Mouse (Mus musculus): Measurements from ENCODE around the gene Pla2g5. TPM values are rescaled to one million over a fixed set of nuclear protein-coding genes. Genes with fewer than 3 reads are reported as not detected.

The Pla2g5 gene
- polyA plus RNA-seq, 1 experiment = 5.0 TPM

DNA sequence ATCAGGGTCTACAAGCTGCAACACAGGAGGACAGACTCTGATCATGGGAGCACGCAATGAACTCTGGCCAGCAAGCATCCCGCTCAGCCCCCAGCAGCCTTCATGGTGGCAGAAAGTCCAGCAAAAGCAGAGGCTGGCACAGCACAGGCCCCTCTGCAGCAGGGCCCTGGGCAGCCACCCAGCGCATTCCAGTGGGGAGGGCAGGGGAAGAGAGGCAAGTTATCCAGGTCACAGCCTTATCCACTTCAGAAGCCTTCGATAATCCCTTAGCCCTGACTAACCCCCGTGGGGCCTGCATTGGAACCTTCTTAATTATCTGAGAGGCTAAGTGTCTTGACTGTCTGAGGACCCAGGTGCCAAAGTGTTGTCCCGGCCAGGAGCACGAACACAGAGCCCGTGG is 44.2 kb downstream of the Pla2g5 start:
- TF ChIP-seq GATA1 (IDR thresholded peaks at IDR 0.05; ENCODE audit: low read length) = no peak

DNA sequence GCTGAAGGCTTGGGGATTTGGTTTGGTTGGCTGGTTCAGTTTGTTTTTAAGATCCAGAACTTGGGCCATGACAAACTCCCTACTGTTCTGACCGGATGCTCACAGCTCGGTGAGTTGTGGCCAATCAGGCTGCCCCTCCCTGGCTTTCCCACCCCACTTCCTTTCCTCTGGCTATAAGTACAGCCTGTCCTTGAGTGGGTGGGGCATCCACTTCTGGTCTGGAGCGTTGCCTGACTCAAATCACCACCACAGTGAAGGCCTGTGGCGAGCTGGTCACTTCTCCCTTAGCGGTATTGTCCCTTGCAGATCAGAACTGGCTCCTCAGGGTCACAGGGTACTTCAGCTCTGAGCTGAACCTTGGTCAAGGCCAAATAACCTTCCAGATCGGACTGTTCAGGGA is 45.5 kb downstream of the Pla2g5 start:
- TF ChIP-seq GATA1 (IDR thresholded peaks at IDR 0.05; ENCODE audit: low read length) = no peak

DNA sequence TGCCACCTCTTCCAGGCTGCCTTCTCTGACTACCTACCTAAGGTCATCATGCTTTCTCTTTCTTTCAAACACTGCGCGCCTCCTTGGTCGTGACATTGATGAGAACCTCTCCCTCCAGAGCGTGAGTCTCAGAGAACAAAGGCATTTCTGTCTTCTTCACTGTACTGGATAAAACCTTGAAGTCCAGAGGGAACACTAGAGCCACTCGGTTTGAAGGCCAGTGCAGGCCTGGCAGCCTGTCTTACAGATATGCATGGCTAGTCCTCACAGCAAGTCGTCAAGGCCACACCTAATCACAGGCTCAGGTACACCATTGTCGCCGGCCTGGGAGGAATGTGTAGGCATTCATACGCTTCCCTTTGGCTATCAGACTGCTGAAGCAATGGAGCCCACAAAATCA is 47.1 kb downstream of the Pla2g5 start:
- TF ChIP-seq GATA1 (IDR thresholded peaks at IDR 0.05; ENCODE audit: low read length) = no peak

DNA sequence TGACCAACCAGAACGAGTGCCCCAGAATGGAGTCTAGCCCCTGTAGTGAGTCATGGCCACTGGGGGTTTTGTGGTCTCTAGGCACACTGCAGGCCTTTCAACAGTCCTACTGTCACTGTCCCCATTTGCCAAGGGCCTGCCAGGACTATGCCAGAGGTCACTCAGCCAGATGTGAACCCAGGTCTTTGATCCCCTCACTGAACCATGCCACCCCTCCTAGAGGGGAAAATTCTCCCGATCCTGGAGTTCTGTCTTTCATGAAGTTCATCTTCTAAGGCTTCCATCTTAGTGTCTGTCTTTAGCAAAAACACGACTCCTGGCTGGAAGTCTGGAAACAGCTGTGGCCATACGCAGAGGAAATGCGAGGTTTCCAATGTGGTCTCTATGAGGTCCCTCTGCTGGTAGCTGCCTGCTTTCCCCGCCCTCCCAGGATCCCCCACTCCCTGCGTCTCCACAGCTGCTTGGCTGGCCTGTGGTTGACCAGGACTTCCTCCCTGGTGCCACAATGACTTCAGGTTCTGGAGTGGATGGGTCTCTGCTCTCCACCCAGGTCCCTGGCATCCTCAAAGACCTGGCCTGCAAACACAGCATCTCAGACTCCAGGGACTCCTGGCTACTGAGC is 56.3 kb downstream of the Pla2g5 start:
- TF ChIP-seq GATA1 (IDR thresholded peaks at IDR 0.05; ENCODE audit: low read length) = no peak

DNA sequence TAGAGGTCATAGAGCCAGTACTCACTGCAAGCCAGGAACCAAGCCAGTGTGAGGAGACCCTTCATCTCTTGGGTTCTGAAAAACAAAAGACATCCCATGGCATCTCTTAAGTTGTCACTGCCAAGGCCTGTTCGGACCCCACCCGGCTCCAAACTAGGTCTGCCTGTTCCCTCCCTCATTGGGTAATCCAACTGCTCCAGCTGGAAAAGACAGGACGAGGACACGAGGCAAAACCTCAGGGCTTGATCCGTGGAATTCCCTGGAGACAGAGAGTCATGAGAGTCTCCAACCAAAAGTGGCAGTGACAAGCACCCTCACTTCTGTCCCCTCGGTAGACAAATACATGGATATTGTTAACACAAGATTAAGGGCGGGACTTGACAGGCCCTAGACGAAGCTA is 57.1 kb downstream of the Pla2g5 start:
- no peak for TF ChIP-seq GATA1 (IDR thresholded peaks at IDR 0.05; ENCODE audit: low read length)

DNA sequence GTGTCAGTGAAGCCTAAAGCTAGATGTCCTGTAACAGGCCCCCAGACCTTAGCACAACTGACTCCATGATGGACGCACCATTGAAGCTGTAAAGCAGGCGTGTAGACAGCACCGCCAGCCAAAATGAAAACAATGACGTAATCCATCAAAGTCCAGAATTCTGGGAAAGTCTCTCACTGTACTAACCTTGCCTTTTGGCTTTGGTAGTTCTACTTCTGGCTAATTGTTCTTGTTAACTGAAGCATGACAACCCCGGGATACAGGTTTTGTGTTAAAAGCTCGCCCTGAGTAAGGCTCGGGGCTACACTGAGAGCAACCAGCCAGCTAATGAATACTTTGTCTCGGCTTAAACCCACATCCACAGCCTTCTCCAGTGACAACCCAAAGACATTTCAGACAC is 58.0 kb downstream of the Pla2g5 start:
- no peak for TF ChIP-seq GATA1 (IDR thresholded peaks at IDR 0.05; ENCODE audit: low read length)

DNA sequence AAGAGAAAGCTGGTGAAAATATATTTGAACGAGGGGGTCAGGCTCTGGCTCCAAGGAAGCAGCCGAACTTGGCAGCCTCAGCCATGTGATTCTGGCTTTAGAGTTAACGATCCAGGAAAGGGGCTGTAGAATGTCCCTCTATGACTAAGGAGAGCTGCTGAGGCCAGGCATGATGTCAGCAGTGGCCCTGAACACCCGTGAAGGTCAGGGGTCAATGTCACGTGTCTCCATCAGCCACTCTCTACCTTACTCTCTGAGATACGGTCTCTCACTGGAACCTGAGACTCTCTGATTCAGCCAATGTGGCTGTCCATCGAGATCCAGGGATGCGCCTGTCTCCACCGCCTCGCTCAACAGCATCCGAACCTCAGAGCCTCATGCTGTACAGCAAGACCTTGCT is 60.4 kb downstream of the Pla2g5 start:
- TF ChIP-seq GATA1 (IDR thresholded peaks at IDR 0.05; ENCODE audit: low read length) = no peak

DNA sequence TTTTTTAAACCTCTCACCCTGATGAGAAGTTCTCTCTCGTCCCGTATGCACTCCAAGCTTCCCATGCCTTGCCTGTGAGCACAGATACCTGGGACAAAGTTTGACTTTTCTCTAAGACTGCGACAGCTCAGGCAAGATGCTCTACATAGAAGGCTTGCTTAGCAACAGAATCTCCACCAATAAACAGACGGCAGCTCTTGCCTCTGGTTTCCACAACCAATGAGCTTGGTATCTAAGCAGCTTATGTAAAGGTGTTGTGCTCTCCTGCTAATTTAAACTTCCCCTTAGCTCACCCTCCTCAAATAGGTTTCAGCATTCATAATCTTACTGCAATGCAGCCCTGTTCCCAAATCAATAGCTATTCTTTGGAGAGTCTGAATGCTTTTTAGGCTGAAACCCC is 61.7 kb downstream of the Pla2g5 start:
- no peak for TF ChIP-seq GATA1 (IDR thresholded peaks at IDR 0.05; ENCODE audit: low read length)

DNA sequence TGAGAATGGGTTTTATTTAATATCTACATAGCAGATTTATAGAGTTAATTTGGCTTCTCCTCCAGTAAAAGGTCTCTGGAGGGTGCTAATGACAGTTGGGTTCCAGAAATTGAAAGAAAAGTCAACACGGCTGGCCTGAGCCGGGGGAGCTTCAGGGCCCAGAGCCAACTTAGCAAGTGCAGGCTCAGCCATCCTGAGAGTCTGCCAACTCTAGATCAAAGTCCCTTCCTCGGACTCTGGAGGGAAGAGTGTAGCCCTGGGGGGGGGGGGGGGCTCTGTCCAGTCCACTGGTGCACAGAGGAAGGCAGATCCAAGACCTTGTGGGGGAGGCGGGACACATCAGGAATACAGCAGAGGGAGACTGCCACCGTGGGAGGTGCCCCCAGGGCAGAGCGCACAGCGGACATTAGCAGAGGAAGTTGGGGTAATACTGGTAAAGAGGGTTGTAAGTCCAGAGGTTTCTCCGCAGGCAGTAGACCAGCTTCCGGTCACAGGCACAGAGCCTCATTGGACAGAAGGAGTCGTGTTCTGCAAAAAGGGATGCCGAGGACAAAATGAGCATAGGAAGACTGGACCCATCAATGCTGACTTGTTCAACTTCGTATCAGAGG is 63.0 kb downstream of the Pla2g5 start:
- no peak for TF ChIP-seq GATA1 (IDR thresholded peaks at IDR 0.05; ENCODE audit: low read length)

DNA sequence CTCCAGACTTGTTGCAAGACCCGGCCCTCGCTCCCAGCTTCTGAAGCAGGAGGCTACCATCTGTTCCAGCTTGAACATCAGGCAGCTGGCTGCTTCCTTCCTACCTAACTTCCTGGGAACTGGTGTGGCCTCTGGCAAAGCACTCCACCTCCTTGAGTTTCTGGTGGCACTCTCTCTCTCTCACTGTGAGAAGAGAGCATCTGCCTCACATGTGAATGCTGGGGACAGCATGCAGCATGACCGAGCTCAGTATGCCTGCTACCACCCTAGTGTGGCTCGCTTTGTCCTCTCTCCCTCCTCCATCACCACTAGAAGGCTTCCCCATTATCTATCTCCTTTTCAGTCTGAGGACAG is 66.1 kb downstream of the Pla2g5 start:
- no peak for TF ChIP-seq GATA1 (IDR thresholded peaks at IDR 0.05; ENCODE audit: low read length)

DNA sequence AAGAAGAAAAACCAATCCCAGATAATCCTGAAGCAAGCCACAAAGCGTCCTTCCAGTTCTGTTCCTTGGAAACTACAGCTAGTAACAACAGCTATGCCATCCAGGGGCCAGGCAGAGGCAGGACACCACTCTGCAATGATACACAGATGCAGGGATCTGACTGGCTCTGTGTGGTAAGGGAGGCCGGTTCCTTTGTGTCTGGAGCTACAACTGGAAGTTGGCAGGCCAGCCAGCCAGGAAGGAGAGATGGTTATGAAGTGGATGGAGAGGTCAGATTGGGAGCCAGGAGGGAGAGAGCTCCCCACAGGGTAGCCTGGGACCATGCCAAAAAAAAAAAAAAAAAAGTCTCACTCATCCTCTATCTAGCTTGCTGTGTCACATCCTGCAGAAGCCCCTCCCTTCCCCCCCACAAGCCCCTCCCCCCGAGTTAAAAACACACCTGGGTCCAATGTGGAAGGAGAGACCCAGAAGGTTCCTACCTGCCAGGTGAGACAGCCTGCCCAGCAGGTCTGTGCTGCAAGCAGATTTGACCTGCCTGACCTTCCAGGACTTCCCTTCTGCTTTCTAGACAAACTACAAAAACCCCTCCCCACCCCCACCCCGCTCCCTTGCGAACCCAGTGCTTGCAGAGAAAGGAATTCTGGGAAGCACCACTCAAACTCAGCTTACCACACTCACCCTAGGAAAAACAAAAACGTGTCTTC is 66.6 kb downstream of the Pla2g5 start:
- no peak for TF ChIP-seq GATA1 (IDR thresholded peaks at IDR 0.05; ENCODE audit: low read length)

DNA sequence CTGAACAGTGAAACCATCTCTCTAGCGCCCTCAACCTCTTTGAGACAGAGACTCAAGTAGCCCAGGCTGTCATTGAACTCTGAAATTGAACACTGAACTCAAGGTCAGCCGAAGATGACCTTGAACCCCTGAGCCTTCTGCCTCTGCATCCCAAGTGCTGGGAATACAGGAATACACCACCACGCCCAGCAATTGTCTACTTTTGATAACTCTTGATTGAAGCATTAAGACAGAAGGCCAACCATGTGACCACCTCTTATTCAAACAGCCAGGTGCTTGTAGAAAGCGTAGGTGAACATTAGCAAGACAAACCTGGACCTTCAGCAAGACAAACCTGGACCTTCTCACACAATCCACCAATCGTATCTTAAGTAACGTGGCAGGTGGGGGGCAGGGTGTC is 68.9 kb downstream of the Pla2g5 start:
- no peak for TF ChIP-seq GATA1 (IDR thresholded peaks at IDR 0.05; ENCODE audit: low read length)

DNA sequence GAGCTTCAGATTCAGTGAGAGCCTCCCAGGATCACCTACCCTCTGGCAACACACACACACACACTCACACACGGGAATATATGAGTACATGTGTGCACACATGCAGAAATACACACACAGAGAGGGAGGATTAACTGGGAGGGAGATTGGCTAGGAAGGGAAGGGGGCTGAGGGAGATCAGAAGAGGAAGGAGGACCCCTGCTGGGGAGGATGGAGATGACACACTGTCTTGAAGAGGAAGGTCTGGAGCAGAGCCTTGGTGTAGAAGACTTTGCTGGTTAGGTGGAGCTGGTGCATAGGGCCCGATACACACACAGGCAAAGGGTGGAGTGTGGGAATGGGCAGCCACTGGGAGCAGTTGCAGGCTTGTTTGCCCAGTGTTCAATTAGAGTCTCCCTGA is 70.0 kb downstream of the Pla2g5 start:
- TF ChIP-seq GATA1 (IDR thresholded peaks at IDR 0.05; ENCODE audit: low read length) = no peak

DNA sequence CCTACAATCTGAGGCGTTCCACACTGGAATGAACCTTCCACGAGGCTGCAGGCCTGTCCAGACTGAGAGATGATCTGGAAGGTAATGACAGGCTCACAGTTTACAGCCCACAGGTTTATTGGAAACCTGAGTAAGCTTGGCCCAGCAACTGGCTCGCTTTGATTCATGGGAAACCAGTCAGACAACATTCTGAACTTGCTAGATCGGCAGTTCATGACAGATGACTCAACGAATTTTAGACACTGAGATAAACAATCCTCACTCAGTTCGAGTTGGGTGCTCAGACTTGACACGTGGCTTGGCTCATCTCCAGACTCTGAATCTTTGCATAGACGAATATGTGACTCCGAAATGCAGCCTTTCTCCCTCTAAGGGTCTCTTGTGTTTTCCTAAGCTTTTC is 70.7 kb downstream of the Pla2g5 start:
- TF ChIP-seq GATA1 (IDR thresholded peaks at IDR 0.05; ENCODE audit: low read length) = no peak

DNA sequence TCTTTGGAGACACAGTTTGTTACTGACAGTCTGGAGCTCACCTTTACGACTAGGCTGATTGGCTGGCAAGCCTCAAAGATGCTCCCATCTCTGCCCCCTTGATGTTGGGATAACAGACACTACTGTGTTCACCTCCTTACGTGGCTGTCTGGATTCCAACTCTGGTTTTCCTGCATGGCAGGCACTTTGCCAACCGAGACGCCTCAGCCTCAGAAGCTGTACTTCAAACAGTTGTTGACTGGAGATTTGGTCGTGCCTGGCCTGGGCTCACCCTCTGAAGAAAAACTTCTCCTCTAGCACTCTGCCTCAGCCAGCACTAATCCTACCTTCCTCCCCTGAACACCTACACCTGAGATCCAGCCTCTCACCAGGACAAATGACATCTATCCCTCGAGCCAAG is 71.8 kb downstream of the Pla2g5 start:
- no peak for TF ChIP-seq GATA1 (IDR thresholded peaks at IDR 0.05; ENCODE audit: low read length)

DNA sequence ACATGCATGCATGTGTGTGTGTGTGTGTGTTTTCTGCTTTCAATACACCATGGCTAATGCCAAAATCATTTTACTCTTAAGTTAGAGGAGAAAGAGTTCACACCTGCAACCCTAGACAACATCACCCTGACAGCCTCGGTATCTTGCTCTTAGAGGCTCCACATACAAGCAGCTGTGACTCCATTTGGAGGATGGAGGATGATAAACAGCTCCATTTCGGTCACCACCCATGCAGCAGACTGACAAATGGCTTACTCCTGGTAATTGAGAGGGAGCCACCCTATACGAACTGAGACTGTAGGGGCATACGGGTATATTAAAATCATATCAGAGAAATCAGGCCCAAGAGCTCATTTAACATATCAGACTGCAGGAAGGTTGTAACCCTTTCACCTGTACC is 74.9 kb downstream of the Pla2g5 start:
- TF ChIP-seq GATA1 (IDR thresholded peaks at IDR 0.05; ENCODE audit: low read length) = no peak

DNA sequence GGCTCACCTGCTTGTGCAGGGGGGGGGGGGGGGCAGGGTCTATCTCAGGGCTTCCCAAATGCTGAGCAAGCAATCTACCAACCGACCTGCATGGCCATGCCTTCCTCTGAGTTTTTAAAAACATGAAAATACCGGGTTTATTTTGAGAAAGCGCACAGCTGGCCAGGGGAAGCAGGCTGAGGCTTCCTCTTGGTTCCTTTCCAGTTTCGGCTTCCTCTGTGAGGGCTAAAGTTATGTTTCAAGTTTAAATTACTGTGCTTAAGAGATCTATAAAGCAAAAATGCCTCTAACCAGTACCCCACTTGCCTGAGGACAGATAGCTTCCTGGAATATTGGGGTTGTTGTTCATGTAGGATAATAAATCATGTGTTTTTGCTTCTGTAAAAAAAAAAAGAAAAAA is 77.1 kb downstream of the Pla2g5 start:
- TF ChIP-seq GATA1 (IDR thresholded peaks at IDR 0.05; ENCODE audit: low read length) = no peak

Measured in G1E-ER4 (cell line).